Mouse (Mus musculus) liver, embryonic 14.5 days (tissue): ENCODE results near the gene Coro1c.

Experiments
- CTCF ChIP-seq: IDR thresholded peaks from 2 replicates; pipeline ENCODE4 v1.5.1; 2016; ENCODE audit warnings: antibody characterized with exemption, low read depth, control low read depth
- EP300 ChIP-seq: IDR thresholded peaks from 2 replicates; pipeline ENCODE4 v1.6.1; 2016; ENCODE audit warnings: antibody characterized with exemption, low read depth

DNA sequence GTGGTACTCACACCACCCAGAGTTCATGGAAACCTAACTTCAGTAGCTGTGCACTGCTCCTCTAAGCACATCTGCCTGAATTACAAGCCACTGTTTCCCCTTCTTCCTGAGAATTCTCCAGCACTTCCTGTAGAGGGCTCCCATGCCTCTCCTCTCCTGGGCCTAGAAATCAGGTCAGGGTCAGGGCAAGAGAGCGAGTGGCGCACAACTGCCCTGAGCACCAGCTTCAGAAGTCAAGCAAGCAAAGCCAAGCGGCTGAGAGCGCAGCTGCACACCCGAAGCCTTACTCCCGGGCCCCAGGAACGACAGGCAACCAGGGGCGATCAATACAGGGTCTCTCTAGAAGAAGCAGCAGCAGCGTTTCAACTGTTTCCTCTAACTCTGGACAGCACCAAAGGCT, 60.9 kb downstream of the Coro1c start:
- TF ChIP-seq CTCF = no peak
- TF ChIP-seq EP300 = no peak
